Mouse (Mus musculus): ENCODE measurements around the gene Vmn1r48. TPM values are rescaled to one million over a fixed set of nuclear protein-coding genes. Genes with fewer than 3 reads are reported as not detected.

Gene Vmn1r48
- polyA plus RNA-seq (2012; rRNA removed), result not detected in 2 replicates

DNA sequence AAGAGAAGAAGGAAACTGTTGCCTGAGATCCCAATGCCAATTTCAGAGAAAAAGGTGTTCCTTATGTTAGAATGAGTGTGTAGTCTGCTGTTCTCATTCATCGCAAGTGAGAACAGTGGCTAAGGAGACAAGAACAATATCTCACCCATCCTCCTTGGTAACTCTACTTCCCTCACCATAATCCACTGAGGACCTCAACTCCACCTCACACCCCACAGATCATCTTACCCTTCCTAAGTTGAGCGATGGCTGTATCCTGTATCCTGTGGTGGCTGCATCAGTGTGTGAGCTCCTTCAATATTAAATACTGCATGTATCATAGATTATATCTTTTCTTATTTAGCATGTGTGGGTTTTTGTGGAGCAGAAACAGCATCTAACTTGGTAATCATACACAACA lies at the start of gene Vmn1r48:
TSS of gene Vmn1r48 (minus strand) at position 101 of the 400 bp plus-strand sequence.

DNA sequence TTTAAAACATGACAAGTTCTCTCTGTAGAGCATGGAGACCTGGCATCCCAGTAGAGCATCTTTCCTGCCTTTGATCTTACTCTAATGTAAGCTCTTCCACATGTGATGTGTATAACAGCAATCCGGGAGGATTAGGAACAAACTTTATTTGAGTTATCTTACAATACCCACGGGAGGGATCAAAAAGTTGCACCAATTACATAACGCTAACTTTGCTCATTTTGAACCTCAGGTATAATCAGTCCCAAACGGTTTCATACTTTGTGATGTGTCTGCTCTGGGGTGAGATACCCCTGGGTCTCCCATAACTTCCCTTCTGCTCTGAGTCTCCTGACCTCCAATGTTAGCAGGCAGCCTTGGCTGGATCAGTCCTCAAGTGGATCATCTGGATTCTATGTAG lies 41.8 kb upstream of the Vmn1r48 start, which contains the start of gene Vmn1r49:
TSS of gene Vmn1r49 (minus strand) at position 101 of the 400 bp plus-strand sequence.

DNA sequence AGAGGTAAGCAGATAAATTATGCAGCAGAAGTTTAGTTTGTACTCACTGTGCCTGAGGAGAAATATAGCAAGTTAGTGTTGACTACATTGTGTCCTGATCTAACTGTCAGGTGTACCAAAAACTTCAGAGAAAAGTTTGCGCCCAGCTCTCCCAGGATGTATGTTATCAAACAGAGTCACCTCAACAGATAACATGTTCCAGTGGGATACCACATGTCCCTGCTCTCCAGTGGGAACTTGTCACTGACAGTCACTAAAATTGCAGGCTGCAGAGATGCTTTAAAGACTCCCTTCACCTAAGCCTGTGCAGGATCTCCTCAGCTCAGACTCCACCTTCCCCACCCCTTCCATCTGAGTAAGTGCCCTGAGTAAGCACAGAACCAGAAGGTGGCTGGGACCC lies 20.8 kb downstream of the Vmn1r48 start, which contains the start of gene Vmn1r47:
TSS of gene Vmn1r47 (plus strand) at position 301 of the 400 bp plus-strand sequence.

Other genes starting within 250 kb of the Vmn1r48 start
- gene Vmn1r42, start 160.4 kb downstream of the Vmn1r48 start, polyA plus RNA-seq (2012; rRNA removed), result not detected in 2 replicates
- gene Vmn1r43, start 160.4 kb downstream of the Vmn1r48 start, polyA plus RNA-seq (2012; rRNA removed), result not detected in 2 replicates
- not detected in 2 replicates for gene Vmn1r44, start 153.2 kb downstream of the Vmn1r48 start, polyA plus RNA-seq (2012; rRNA removed)
- not detected in 2 replicates for gene Vmn1r45, start 96.2 kb downstream of the Vmn1r48 start, polyA plus RNA-seq (2012; rRNA removed)
- not detected in 2 replicates for gene Vmn1r46, start 67.5 kb downstream of the Vmn1r48 start, polyA plus RNA-seq (2012; rRNA removed)
- gene Vmn1r47, start 20.7 kb downstream of the Vmn1r48 start, polyA plus RNA-seq (2012; rRNA removed), result not detected in 2 replicates
- gene Vmn1r49, start 41.7 kb upstream of the Vmn1r48 start, polyA plus RNA-seq (2012; rRNA removed), result not detected in 2 replicates
- gene Vmn1r50, start 64.6 kb upstream of the Vmn1r48 start, polyA plus RNA-seq (2012; rRNA removed), result not detected in 2 replicates
- not detected in 2 replicates for gene Vmn1r51, start 85.8 kb upstream of the Vmn1r48 start, polyA plus RNA-seq (2012; rRNA removed)
- not detected in 2 replicates for gene Vmn1r52, start 138.0 kb upstream of the Vmn1r48 start, polyA plus RNA-seq (2012; rRNA removed)
- not detected in 2 replicates for gene V1ra8, start 166.0 kb upstream of the Vmn1r48 start, polyA plus RNA-seq (2012; rRNA removed)
- gene Vmn1r53, start 187.6 kb upstream of the Vmn1r48 start, polyA plus RNA-seq (2012; rRNA removed), result 0.17 TPM in 1 of 2 replicates, not detected in the other
- not detected in 2 replicates for gene Vmn1r54, start 209.5 kb upstream of the Vmn1r48 start, polyA plus RNA-seq (2012; rRNA removed)

Data from stomach, adult 2 months (tissue).